Mouse (Mus musculus) thymus, postnatal 25 days (tissue): Measurements from ENCODE around the gene Slc25a33.
"Not testable (repeated sequence)": the region's sequence is repeated elsewhere in the genome, so short reads cannot be mapped to it uniquely, and the experiment has no call there.

Experiments used
- DNase-seq: peaks from one replicate; pipeline ENCODE4 v3.0.0; 2022

The Slc25a33 gene

GRCm38 (mm10) chr4:149752836-149753235 lies 21.2 kb downstream of the Slc25a33 start:
- no peak for DNase-seq

GRCm38 (mm10) chr4:149752124-149752799 lies 21.8 kb downstream of the Slc25a33 start:
- peak; percentile 28 for DNase-seq

GRCm38 (mm10) chr4:149750671-149751070 lies 23.4 kb downstream of the Slc25a33 start:
- DNase-seq: no peak

- not testable (repeated sequence) for DNase-seq
Observed at GRCm38 (mm10) chr4:149749663-149750015, 24.4 kb downstream of the Slc25a33 start.

GRCm38 (mm10) chr4:149749003-149749662 lies 24.9 kb downstream of the Slc25a33 start:
- no peak for DNase-seq

- no peak for DNase-seq
Observed at GRCm38 (mm10) chr4:149744119-149744518, 30.0 kb downstream of the Slc25a33 start.

GRCm38 (mm10) chr4:149742011-149742530 lies 32.0 kb downstream of the Slc25a33 start:
- no peak for DNase-seq

GRCm38 (mm10) chr4:149740301-149740700 lies 33.8 kb downstream of the Slc25a33 start:
- no peak for DNase-seq

GRCm38 (mm10) chr4:149739478-149739877 lies 34.6 kb downstream of the Slc25a33 start:
- no peak for DNase-seq

- DNase-seq: peak; percentile 97
Observed at GRCm38 (mm10) chr4:149737383-149738324, 36.4 kb downstream of the Slc25a33 start, which contains the start of gene Tmem201. TSS of gene Tmem201 (minus strand) at chr4:149738044.

GRCm38 (mm10) chr4:149736581-149736980 lies 37.5 kb downstream of the Slc25a33 start:
- DNase-seq: no peak

GRCm38 (mm10) chr4:149735624-149736250 lies 38.3 kb downstream of the Slc25a33 start:
- no peak for DNase-seq

- no peak for DNase-seq
Observed at GRCm38 (mm10) chr4:149734730-149735475, 39.2 kb downstream of the Slc25a33 start.

GRCm38 (mm10) chr4:149734246-149734645 lies 39.8 kb downstream of the Slc25a33 start:
- DNase-seq: no peak

GRCm38 (mm10) chr4:149733748-149734147 lies 40.3 kb downstream of the Slc25a33 start:
- DNase-seq: no peak

GRCm38 (mm10) chr4:149732800-149733199 lies 41.3 kb downstream of the Slc25a33 start:
- DNase-seq: no peak

GRCm38 (mm10) chr4:149732313-149732712 lies 41.8 kb downstream of the Slc25a33 start:
- DNase-seq: no peak

- no peak for DNase-seq
Observed at GRCm38 (mm10) chr4:149730827-149731226, 43.2 kb downstream of the Slc25a33 start.

- no peak for DNase-seq
Observed at GRCm38 (mm10) chr4:149728810-149729209, 45.3 kb downstream of the Slc25a33 start.

GRCm38 (mm10) chr4:149727636-149728035 lies 46.4 kb downstream of the Slc25a33 start:
- DNase-seq: no peak

GRCm38 (mm10) chr4:149725661-149726350 lies 48.3 kb downstream of the Slc25a33 start:
- peak; percentile 68 for DNase-seq
